Mouse (Mus musculus) spleen, adult 2 months (tissue): Measurements from ENCODE around the gene Rasal2. TPM values are rescaled to one million over a fixed set of nuclear protein-coding genes. Genes with fewer than 3 reads are reported as not detected.
A peak's percentile ranks its signal among the peaks of the same experiment; 100 is the strongest.

ENCODE experiments used
- DNase-seq, 2 experiments: peaks; one replicate each; pipeline versions ENCODE4 v3.0.0 to v3.0.0-alpha.2; 2012 to 2021; ENCODE audit warnings: low spot score in 2 of 2, low read depth in 1 of 2
- H3K27ac ChIP-seq: fragments of 200-500 bp; 2 replicates; pipeline ENCODE4 v1.5.1; 2012; ENCODE audit warnings: low read length, inconsistent platforms; ENCODE audit not compliant: insufficient read depth
- H3K27me3 ChIP-seq: fragments of 200-500 bp; 2 replicates; pipeline ENCODE4 v1.6.1; 2012; ENCODE audit warnings: mild to moderate bottlenecking, moderate library complexity, low read length, inconsistent platforms; ENCODE audit not compliant: control insufficient read depth, insufficient read depth
- H3K36me3 ChIP-seq: fragments of 200-500 bp; 2 replicates; pipeline ENCODE4 v1.6.1; 2012; ENCODE audit warnings: mild to moderate bottlenecking, low read length, inconsistent platforms; ENCODE audit not compliant: control insufficient read depth, insufficient read depth
- H3K4me1 ChIP-seq: fragments of 200-500 bp; 2 replicates; pipeline ENCODE4 v1.6.1; 2011; ENCODE audit warnings: inconsistent platforms; ENCODE audit not compliant: control insufficient read depth, insufficient read depth, insufficient read length
- H3K4me3 ChIP-seq: fragments of 200-500 bp; 2 replicates; pipeline ENCODE4 v1.5.1; 2011; ENCODE audit warnings: mild to moderate bottlenecking, inconsistent platforms; ENCODE audit not compliant: insufficient read depth, insufficient read length; ENCODE audit errors: extremely low read depth
- CTCF ChIP-seq: fragments of 200-500 bp; IDR thresholded peaks from 2 replicates; pipeline ENCODE4 v1.5.1; 2011; ENCODE audit warnings: mild to moderate bottlenecking, inconsistent platforms; ENCODE audit not compliant: insufficient read depth, insufficient read length, insufficient replicate concordance; ENCODE audit errors: extremely low read depth
- POLR2A ChIP-seq: fragments of 200-500 bp; IDR thresholded peaks from 2 replicates; pipeline ENCODE4 v1.6.1; 2011; ENCODE audit warnings: low read depth, low read length, inconsistent platforms
- WGBS: fragments of 180-500 bp; shearing (Covaris S2); methylation state at CpG from one replicate; pipeline ENCODE4 v1.1.7; 2018; 5-methylcytosine and 5-hydroxymethylcytosine counted together
- polyA plus RNA-seq: library from polyadenylated mRNA; depleted of rRNA; stranded (reverse); fragments of >200 nt; gene quantifications from 2 replicates; pipeline ENCODE4 v1.2.3, GENCODE M21; 2012; rRNA removed

The Rasal2 gene
- polyA plus RNA-seq, result 1.1 TPM in 2 replicates

DNA sequence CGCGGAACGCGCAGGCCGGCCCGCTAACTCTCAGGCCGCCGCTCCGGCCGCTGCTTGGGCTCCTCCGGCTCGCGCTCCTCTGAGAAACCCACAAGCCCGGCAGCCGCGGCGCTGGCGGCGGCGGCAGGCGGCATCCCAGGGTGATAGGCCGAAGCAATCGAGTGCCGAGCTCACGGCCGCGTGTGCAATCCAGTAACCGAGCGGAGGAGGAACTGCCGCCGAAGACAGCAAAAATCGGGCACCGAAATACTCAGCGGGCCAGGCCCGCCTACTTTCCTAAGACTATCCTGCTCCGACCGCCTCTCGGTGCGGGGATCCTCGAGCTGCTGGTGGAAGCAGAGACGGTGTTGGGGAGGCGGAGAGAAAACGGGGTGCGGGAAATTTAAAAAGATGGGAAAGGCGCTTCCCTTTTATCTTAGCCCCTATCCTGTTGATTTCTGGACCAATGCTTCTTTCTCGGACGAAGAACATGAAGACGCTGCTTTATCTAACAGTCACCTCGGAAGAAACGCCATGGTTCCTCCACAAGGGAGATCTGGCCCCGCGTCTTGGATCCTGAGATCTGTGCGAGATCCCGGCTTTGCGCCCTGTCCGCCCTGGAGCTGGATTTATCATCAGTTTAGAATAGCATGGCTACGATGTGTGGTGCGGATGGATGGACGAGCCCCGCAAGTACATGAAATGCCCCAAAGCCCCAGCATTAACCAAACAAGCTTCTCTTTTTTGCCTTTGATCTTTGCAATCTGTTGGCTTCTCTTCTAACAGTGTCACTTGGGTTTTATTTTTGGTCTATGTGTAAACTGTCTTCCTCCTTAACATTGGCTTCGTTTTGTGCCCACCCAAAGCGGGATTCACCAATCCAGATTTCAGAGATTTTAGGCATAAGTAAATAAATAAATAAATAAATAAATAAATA lies at the start of gene Rasal2:
TSS of gene Rasal2 (minus strand) at position 142 of the 916 bp plus-strand sequence.
- H3K4me1 ChIP-seq, result peaks cover 5% of the 10 kb centered on the region
- peaks cover 10% of the 10 kb centered on the region for H3K27me3 ChIP-seq
- WGBS, result 2% methylated on average over 62 of the region's 62 CpGs
- DNase-seq, result peak; percentile 86 to 87
- peak within 1 kb of the TSS; percentile 75 for H3K4me3 ChIP-seq
- peak within 1 kb of the TSS; percentile 58; the same call in 1 of the 2 replicates for H3K27ac ChIP-seq
- H3K36me3 ChIP-seq, result no peaks in the 10 kb centered on the region
- TF ChIP-seq POLR2A (no peak), CTCF (no peak)

DNA sequence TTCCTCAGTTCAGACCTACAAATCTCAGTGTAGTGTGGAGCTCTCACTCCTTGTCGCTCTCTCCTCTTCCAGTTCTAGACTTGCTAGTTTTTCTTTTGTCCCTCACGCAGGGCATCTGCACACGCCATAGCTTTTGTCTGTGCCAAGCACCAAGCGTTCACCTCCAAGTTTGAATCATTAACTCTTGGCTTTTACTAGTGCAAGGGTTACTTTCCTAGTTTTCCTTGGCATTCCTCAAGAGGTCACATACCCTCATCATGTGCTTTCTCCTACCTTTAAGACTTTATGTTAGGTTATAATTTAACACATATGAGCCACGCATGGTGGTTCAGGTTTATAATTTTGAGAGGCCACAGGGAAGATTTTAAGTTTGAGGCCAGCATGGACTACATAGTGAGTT lies 48.9 kb upstream of the Rasal2 start:
- TF ChIP-seq CTCF (no peak), POLR2A (no peak)
- Histone ChIP-seq H3K4me1 (no peaks in the 10 kb centered on the region), H3K36me3 (no peaks in the 10 kb centered on the region), H3K27ac (no peak overlapping the region), H3K4me3 (no peak overlapping the region), H3K27me3 (no peaks in the 10 kb centered on the region)
- DNase-seq, result no peak
- 94% methylated on average over 5 of the region's 5 CpGs for WGBS

DNA sequence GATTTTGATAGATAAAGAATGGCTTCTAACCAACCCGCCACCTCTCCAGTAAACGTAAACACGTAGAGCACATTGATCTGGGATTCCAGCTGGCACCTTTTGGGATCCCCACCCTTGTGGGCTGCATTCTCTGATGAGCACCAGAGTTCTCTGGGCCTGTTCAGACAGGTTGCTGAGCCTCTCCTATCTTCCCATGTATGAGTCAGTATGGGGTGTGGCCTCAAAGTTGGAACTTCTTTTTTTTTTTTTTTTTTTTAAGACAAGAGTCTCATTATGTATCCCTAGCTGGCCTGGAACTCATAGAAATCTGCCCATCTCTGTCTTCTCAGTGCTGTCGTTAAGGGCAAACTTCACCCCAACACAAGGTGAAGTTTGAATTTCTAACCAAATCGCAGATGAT lies 47.5 kb upstream of the Rasal2 start:
- WGBS, result 92% methylated on average over 5 of the region's 5 CpGs

DNA sequence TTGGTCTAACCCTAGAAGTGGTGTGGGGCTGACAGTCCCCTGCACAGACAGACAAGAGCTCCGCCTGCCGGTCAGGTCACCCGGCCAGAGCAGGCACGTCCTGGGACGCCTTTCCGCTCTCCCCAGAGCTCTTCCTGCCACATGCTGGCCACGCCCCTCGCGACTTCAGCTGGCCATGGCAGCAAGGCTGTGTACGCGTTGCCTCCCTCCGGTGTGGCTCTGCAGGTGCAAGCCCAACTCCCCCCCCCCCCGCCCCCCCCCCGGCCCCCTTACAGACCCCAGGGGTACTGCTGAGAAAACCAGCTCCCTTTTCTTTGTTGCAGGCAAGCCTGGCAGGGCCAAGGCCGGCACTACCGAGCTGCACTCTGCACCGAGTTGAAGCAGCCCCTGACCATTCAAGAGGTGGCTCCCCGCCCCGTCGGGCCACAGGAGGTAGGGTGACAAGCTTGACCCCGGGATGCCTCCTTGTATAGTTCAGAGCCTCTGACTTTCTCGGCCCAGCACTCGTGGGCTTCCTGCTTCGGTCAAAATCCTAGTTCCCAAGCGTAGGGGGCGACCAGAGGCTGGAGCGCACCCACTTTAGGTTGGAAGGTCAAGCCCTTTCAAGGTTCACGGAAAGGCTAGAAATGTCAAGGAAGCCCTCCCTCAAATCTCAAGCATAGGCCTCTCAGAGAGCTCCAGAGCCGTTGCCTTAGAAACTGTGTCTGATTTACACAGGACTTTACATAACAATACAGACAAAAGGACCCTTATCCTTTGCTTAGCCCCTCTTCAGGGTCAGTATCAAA lies 46.2 kb upstream of the Rasal2 start, which contains the start of gene Cryzl2:
TSS of gene Cryzl2 (plus strand) at position 157 of the 788 bp plus-strand sequence.
- peak; percentile 33 to 79 for DNase-seq
- Histone ChIP-seq H3K27ac (no peak within 1 kb of the TSS), H3K36me3 (no peaks in the 10 kb centered on the region), H3K27me3 (no peaks in the 10 kb centered on the region), H3K4me1 (no peaks in the 10 kb centered on the region), H3K4me3 (peak within 1 kb of the TSS; percentile 46)
- 19% methylated on average over 26 of the region's 29 CpGs for WGBS
- TF ChIP-seq POLR2A (no peak), CTCF (peak; percentile 79)

More for the DNA sequence above, 47.5 kb upstream of the Rasal2 start:
- DNase-seq, result no peak
- H3K36me3 ChIP-seq, result no peaks in the 10 kb centered on the region
- TF ChIP-seq POLR2A (no peak), CTCF (no peak)
- H3K27me3 ChIP-seq, result no peaks in the 10 kb centered on the region
- H3K27ac ChIP-seq, result no peak overlapping the region
- no peak overlapping the region for H3K4me3 ChIP-seq
- no peaks in the 10 kb centered on the region for H3K4me1 ChIP-seq

DNA sequence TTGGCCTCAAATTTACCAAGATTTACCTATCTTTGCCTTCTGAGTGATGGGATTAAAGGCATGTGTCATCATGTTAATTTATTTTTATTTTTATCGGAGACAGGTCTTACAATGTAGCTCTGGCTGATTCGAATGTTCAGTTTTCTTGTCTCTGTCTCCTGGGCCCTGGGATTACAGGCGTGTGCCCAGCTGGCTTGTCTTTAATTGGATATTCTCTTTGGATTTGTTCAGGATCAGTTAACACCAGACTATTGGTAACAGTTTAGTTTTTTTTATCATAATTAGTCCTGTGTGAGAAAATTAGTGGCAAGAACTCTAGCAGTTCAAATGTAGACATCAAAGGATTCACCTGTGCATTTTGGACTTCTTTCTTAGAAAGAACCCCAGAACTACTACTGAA lies 45.4 kb upstream of the Rasal2 start:
- no peak for DNase-seq
- TF ChIP-seq POLR2A, result no peak
- TF ChIP-seq CTCF, result no peak
- Histone ChIP-seq H3K27me3 (no peaks in the 10 kb centered on the region), H3K4me3 (no peak overlapping the region), H3K4me1 (no peaks in the 10 kb centered on the region), H3K27ac (no peak overlapping the region), H3K36me3 (no peaks in the 10 kb centered on the region)
- WGBS, result 97% methylated on average over 3 of the region's 3 CpGs

DNA sequence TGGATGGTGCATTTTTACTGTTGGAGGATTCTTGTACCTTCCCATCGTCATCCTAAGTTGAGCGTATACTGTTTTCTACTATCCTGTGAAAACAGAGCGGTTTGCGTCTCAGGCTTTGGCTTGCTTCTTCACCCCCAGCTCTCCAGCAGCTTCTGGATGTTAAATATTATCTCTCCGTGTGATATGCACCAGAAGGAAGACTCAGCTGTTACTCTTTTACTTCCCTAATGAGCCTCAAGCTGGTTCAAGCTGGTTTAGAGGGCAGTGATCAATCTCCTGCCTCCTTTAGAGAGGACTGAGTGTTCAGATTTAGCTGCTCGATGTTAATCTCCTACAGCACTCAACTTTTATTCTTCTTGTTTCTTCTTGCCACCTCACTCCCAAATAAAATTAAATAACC lies 42.5 kb upstream of the Rasal2 start:
- TF ChIP-seq CTCF (no peak), POLR2A (no peak)
- H3K27ac ChIP-seq, result no peak overlapping the region

More for the DNA sequence above, 42.5 kb upstream of the Rasal2 start:
- WGBS, result 86% methylated on average over 6 of the region's 6 CpGs
- H3K36me3 ChIP-seq, result no peaks in the 10 kb centered on the region
- no peak overlapping the region for H3K4me3 ChIP-seq
- no peaks in the 10 kb centered on the region for H3K27me3 ChIP-seq
- no peaks in the 10 kb centered on the region for H3K4me1 ChIP-seq
- DNase-seq, result no peak
